Mouse (Mus musculus) left cerebral cortex, adult 2 months (tissue): ENCODE results near the gene Acoxl. TPM values are rescaled to one million over a fixed set of nuclear protein-coding genes. Genes with fewer than 3 reads are reported as not detected.
"Not testable (repeated sequence)": the region's sequence is repeated elsewhere in the genome, so short reads cannot be mapped to it uniquely, and the experiment has no call there.

Experiments used
- DNase-seq, 2 experiments: peaks; one replicate each; pipeline ENCODE4 v3.0.0; 2021 to 2022; ENCODE audit warnings: low spot score in 2 of 2, mixed read lengths in 1 of 2; ENCODE audit errors: extremely low spot score in 1 of 2
- H3K27ac ChIP-seq: fragments of 200-600 bp; 2 replicates; pipeline ENCODE4 v1.8.1; 2022
- H3K4me3 ChIP-seq: fragments of 200-600 bp; 2 replicates; pipeline ENCODE4 v1.8.1; 2022
- CTCF ChIP-seq: fragments of 200-600 bp; IDR thresholded peaks from 2 replicates; pipeline ENCODE4 v1.8.1; 2022; ENCODE audit warnings: antibody characterized with exemption, mild to moderate bottlenecking, moderate library complexity
- intact Hi-C: fragments of 180-260 bp; cut with DNase I; formaldehyde crosslinking; loops from one replicate; pipeline ENCODE4 v1.15.1; 2025
- total RNA-seq, 2 experiments: library from RNA; stranded (reverse); gene quantifications; 2 replicates each; pipeline ENCODE4 v1.2.3; 2021

Acoxl gene
- total RNA-seq, 2 experiments from 2014 or later, result not detected

- Histone ChIP-seq H3K4me3 (no peak overlapping the region), H3K27ac (no peak overlapping the region)
- no peak for TF ChIP-seq CTCF
- intact Hi-C loops, result no loop called here
- no peak for DNase-seq
These were observed 253.8 kb downstream of the Acoxl start for GRCm38 (mm10) chr2:128092451-128092850.

- TF ChIP-seq CTCF, result no peak
- intact Hi-C loops, result no loop called here
- DNase-seq, result no peak
These were observed 255.5 kb downstream of the Acoxl start for GRCm38 (mm10) chr2:128094196-128094595.

GRCm38 (mm10) chr2:128094602-128095001 is 255.9 kb downstream of the Acoxl start:
- intact Hi-C loops, result no loop called here
- Histone ChIP-seq H3K4me3 (no peak overlapping the region), H3K27ac (no peak overlapping the region)
- no peak for DNase-seq
- no peak for TF ChIP-seq CTCF

More at GRCm38 (mm10) chr2:128094196-128094595, 255.5 kb downstream of the Acoxl start:
- no peak overlapping the region for H3K27ac ChIP-seq
- H3K4me3 ChIP-seq, result no peak overlapping the region

- intact Hi-C loops, result no loop called here
- no peak overlapping the region for H3K27ac ChIP-seq
- H3K4me3 ChIP-seq, result no peak overlapping the region
- no peak for DNase-seq
- no peak for TF ChIP-seq CTCF
These were observed 256.6 kb downstream of the Acoxl start for GRCm38 (mm10) chr2:128095270-128095669.

GRCm38 (mm10) chr2:128096070-128096469 is 257.4 kb downstream of the Acoxl start:
- no peak for DNase-seq
- intact Hi-C loops, result no loop called here
- TF ChIP-seq CTCF, result no peak
- Histone ChIP-seq H3K27ac (no peak overlapping the region), H3K4me3 (no peak overlapping the region)

- intact Hi-C loops, DNase-seq, H3K4me3 ChIP-seq, H3K27ac ChIP-seq: not testable (repeated sequence)
These were observed 259.4 kb downstream of the Acoxl start for GRCm38 (mm10) chr2:128098118-128098517.

GRCm38 (mm10) chr2:128102086-128102485 is 263.4 kb downstream of the Acoxl start:
- DNase-seq, result no peak
- H3K4me3 ChIP-seq, result no peak overlapping the region
- intact Hi-C loops, result no loop called here
- no peak overlapping the region for H3K27ac ChIP-seq
- TF ChIP-seq CTCF, result no peak

- intact Hi-C loops, result no loop called here
- no peak overlapping the region for H3K27ac ChIP-seq
- TF ChIP-seq CTCF, result no peak
- no peak overlapping the region for H3K4me3 ChIP-seq
- DNase-seq, result no peak
These were observed 266.1 kb downstream of the Acoxl start for GRCm38 (mm10) chr2:128104815-128105214.

- DNase-seq, result no peak
- TF ChIP-seq CTCF, result no peak
- no peak overlapping the region for H3K27ac ChIP-seq
- intact Hi-C loops, result no loop called here
- H3K4me3 ChIP-seq, result no peak overlapping the region
These were observed 267.0 kb downstream of the Acoxl start for GRCm38 (mm10) chr2:128105651-128106050.

- DNase-seq, result no peak
These were observed 272.9 kb downstream of the Acoxl start for GRCm38 (mm10) chr2:128111537-128111936.

GRCm38 (mm10) chr2:128114621-128115020 is 275.9 kb downstream of the Acoxl start:
- no peak for DNase-seq
- intact Hi-C loops, result no loop called here
- no peak for TF ChIP-seq CTCF
- Histone ChIP-seq H3K27ac (no peak overlapping the region), H3K4me3 (no peak overlapping the region)

More at GRCm38 (mm10) chr2:128111537-128111936, 272.9 kb downstream of the Acoxl start:
- intact Hi-C loops, result no loop called here
- no peak for TF ChIP-seq CTCF
- Histone ChIP-seq H3K4me3 (no peak overlapping the region), H3K27ac (no peak overlapping the region)

GRCm38 (mm10) chr2:128115579-128115978 is 276.9 kb downstream of the Acoxl start:
- Histone ChIP-seq H3K4me3 (no peak overlapping the region), H3K27ac (no peak overlapping the region)
- TF ChIP-seq CTCF, result no peak
- intact Hi-C loops, result no loop called here
- DNase-seq, result no peak

- Histone ChIP-seq H3K4me3 (no peak overlapping the region), H3K27ac (no peak overlapping the region)
- no peak for TF ChIP-seq CTCF
- intact Hi-C loops, result no loop called here
- DNase-seq, result no peak
These were observed 278.9 kb downstream of the Acoxl start for GRCm38 (mm10) chr2:128117605-128118004.
